Mouse (Mus musculus) brain, embryonic 14.5 days (tissue): Measurements from ENCODE around the gene Nhsl1.

ENCODE experiments used
- CTCF ChIP-seq: fragments of 200-500 bp; IDR thresholded peaks from 2 replicates; pipeline ENCODE4 v1.5.1; 2012; ENCODE audit warnings: inconsistent platforms, mild to moderate bottlenecking, moderate library complexity, borderline replicate concordance; ENCODE audit not compliant: insufficient read depth, insufficient read length; ENCODE audit errors: extremely low read depth
- POLR2A ChIP-seq: fragments of 200-500 bp; IDR thresholded peaks from 2 replicates; pipeline ENCODE4 v1.6.1; 2012; ENCODE audit warnings: mild to moderate bottlenecking, inconsistent platforms, borderline replicate concordance; ENCODE audit not compliant: poor library complexity, insufficient read depth, insufficient read length, severe bottlenecking; ENCODE audit errors: extremely low read depth

DNA sequence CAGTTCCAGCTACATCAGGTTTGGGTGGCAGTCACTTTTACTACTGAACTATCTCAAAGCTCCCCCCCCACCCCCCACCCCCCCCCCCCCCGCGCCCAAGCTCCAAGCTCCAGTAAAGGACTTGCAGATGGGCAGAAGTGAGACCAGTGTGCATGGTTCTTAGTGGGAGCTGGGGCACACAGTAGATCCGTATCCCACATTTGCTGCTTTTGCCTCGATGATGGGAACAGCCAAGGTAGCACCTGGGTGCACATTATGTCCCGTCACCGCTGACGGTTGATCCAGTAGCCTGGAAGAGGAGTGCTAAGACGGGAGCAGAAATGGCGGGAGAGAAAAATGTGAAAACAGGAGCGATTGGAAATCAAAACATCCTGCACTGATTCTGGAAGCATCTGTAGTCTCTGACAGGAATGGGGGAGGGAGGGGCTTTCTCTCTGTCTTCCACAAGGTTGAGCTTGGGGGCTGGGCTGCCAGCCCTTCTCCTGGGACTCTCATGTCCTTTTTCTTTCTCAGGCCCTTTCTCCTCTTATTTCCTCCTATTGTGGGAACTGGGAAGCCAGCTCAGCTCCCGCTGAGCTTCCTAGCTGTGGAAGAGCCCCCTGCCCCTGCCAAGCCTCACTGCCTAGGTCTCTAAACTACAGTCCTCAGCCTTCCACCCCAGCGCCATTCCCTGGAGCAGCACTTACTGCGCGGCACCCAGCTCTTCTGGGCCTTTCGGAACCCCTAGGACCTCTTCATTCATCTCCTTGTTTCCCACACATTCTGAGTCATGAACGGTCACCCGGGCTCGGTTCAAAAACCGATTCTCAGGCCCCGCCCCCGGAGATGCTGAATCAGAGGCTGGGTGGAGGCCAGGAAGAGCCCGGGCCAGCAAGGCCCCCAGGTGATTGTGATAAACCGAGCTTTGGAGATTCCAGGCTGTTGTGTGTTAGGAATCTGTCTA lies 10.6 kb downstream of the Nhsl1 start:
- TF ChIP-seq CTCF (no peak), POLR2A (no peak)
